Mouse (Mus musculus): ENCODE measurements around the gene Gsk3a.

Gene Gsk3a

GRCm38 (mm10) chr7:25237249-25238014 lies at the start of gene Gsk3a:
Gene Gsk3a, minus strand, starts transcription at chr7:25237851.
- DNase-seq (ENCODE audit: low spot score in 2 of 2) = peak; percentile 98

- no peak for DNase-seq (ENCODE audit: low spot score in 2 of 2)
These were observed 49.3 kb upstream of the Gsk3a start for GRCm38 (mm10) chr7:25286989-25287388.

- DNase-seq (ENCODE audit: low spot score in 2 of 2) = no peak
These were observed 48.0 kb upstream of the Gsk3a start for GRCm38 (mm10) chr7:25285511-25286238.

GRCm38 (mm10) chr7:25284766-25285165 lies 47.1 kb upstream of the Gsk3a start:
- DNase-seq (ENCODE audit: low spot score in 2 of 2) = no peak

- no peak for DNase-seq (ENCODE audit: low spot score in 2 of 2)
These were observed 46.5 kb upstream of the Gsk3a start for GRCm38 (mm10) chr7:25284171-25284570.

- DNase-seq (ENCODE audit: low spot score in 2 of 2) = no peak
These were observed 46.0 kb upstream of the Gsk3a start for GRCm38 (mm10) chr7:25283637-25284036.

GRCm38 (mm10) chr7:25282731-25283211 lies 45.1 kb upstream of the Gsk3a start:
- no peak for DNase-seq (ENCODE audit: low spot score in 2 of 2)

- peak; percentile 95 for DNase-seq (ENCODE audit: low spot score in 2 of 2)
These were observed 44.3 kb upstream of the Gsk3a start for GRCm38 (mm10) chr7:25281734-25282601.

GRCm38 (mm10) chr7:25281166-25281733 lies 43.6 kb upstream of the Gsk3a start:
- no peak for DNase-seq (ENCODE audit: low spot score in 2 of 2)

GRCm38 (mm10) chr7:25279861-25280791 lies 42.5 kb upstream of the Gsk3a start:
- no peak for DNase-seq (ENCODE audit: low spot score in 2 of 2)

- peak; percentile 89 to 90 for DNase-seq (ENCODE audit: low spot score in 2 of 2)
These were observed 41.6 kb upstream of the Gsk3a start for GRCm38 (mm10) chr7:25279076-25279860.

GRCm38 (mm10) chr7:25278341-25279075 lies 40.9 kb upstream of the Gsk3a start:
- peak; percentile 84 to 89 for DNase-seq (ENCODE audit: low spot score in 2 of 2)

- DNase-seq (ENCODE audit: low spot score in 2 of 2) = no peak
These were observed 40.3 kb upstream of the Gsk3a start for GRCm38 (mm10) chr7:25277998-25278340.

- DNase-seq (ENCODE audit: low spot score in 2 of 2) = no peak
These were observed 39.8 kb upstream of the Gsk3a start for GRCm38 (mm10) chr7:25277405-25277804.

GRCm38 (mm10) chr7:25275555-25276298 lies 38.1 kb upstream of the Gsk3a start:
- no peak for DNase-seq (ENCODE audit: low spot score in 2 of 2)

GRCm38 (mm10) chr7:25274996-25275395 lies 37.3 kb upstream of the Gsk3a start:
- DNase-seq (ENCODE audit: low spot score in 2 of 2) = no peak

- DNase-seq (ENCODE audit: low spot score in 2 of 2) = no peak
These were observed 36.9 kb upstream of the Gsk3a start for GRCm38 (mm10) chr7:25274571-25274970.
